Comparison of ENCODE assay signal across 10 mouse cellular contexts in genomic region chr8:121083936-121084209, GRCm38 (mm10). TPM values are rescaled to one million over a fixed set of nuclear protein-coding genes. Genes with fewer than 3 reads are reported as not detected.
DNase-seq lines count a peak whose midpoint lies in the region; ATAC-seq and TF ChIP-seq lines count a peak whose summit lies in the region.
"Had no signal": no experiment of that assay in that cellular context is flagged by ENCODE, and none has a peak within 500 bp of the region (broad histone marks: within the 10 kb centered on the region; RNA-seq: fewer than 3 reads in every experiment).

No protein-coding gene starts in this region.

- peak overlapping the region; percentile 99 for H3K4me2 ChIP-seq in limb, embryonic 14.5 days (replicated peaks; ENCODE audit: low read depth, low read length, severe bottlenecking)
- peak overlapping the region; percentile 78 for H3K4me2 ChIP-seq in stomach, embryonic 14.5 days (replicated peaks; ENCODE audit: low read depth, low read length)

- H3K4me1 ChIP-seq in erythroblast, embryonic 14.5 days (ENCODE audit: control insufficient read depth): no peaks in the 10 kb centered on the region
- peaks cover 18% of the 10 kb centered on the region for H3K4me1 ChIP-seq in megakaryocyte, embryonic 14.5 days
- H3K4me1 ChIP-seq in limb, embryonic 14.5 days (ENCODE audit: control insufficient read depth, insufficient read depth, low read length): peaks cover 12% of the 10 kb centered on the region
- peaks cover 3% of the 10 kb centered on the region; the same call in 1 of the 2 replicates for H3K4me1 ChIP-seq in stomach, embryonic 14.5 days (ENCODE audit: control insufficient read depth, insufficient read depth, low read length)

- H3K9me3 ChIP-seq in erythroblast, embryonic 14.5 days (ENCODE audit: control insufficient read depth, low read length): peaks cover 2% of the 10 kb centered on the region; the same call in 1 of the 2 replicates
- no peaks in the 10 kb centered on the region for H3K9me3 ChIP-seq in megakaryocyte, embryonic 14.5 days
- H3K9me3 ChIP-seq in limb, embryonic 14.5 days (ENCODE audit: control insufficient read depth, low read length): no peaks in the 10 kb centered on the region
- no peaks in the 10 kb centered on the region for H3K9me3 ChIP-seq in stomach, embryonic 14.5 days (ENCODE audit: control insufficient read depth, low read depth, low read length)

- no peak for TF ChIP-seq POLR2A in limb, embryonic 14.5 days (IDR thresholded peaks at IDR 0.05; ENCODE audit: borderline replicate concordance, extremely low read depth, insufficient read depth, insufficient read length)

- no peak overlapping the region for H3K27ac ChIP-seq in limb, embryonic 14.5 days (replicated peaks; ENCODE audit: low read depth, low read length)
- peak overlapping the region; percentile 99 for H3K27ac ChIP-seq in stomach, embryonic 14.5 days (ENCODE audit: low read length)

- peak overlapping the region; percentile 50 for H3K9ac ChIP-seq in limb, embryonic 14.5 days (ENCODE audit: low read depth, low read length, severe bottlenecking)
- peak overlapping the region; percentile 92 for H3K9ac ChIP-seq in stomach, embryonic 14.5 days (replicated peaks; ENCODE audit: low read depth, low read length)

- peaks cover 100% of the 10 kb centered on the region for H3K27me3 ChIP-seq in erythroblast, embryonic 14.5 days (ENCODE audit: control insufficient read depth)
- peaks cover 99% of the 10 kb centered on the region for H3K27me3 ChIP-seq in megakaryocyte, embryonic 14.5 days (replicated peaks)
- peaks cover 100% of the 10 kb centered on the region for H3K27me3 ChIP-seq in limb, embryonic 14.5 days (ENCODE audit: control insufficient read depth, insufficient read depth, low read length)
- H3K27me3 ChIP-seq in stomach, embryonic 14.5 days (ENCODE audit: control insufficient read depth, insufficient read depth, low read length): peaks cover 17% of the 10 kb centered on the region; the same call in 1 of the 2 replicates

- WGBS in limb, embryonic 14.5 days: 0% methylated on average over 5 of the region's 27 CpGs
- WGBS in stomach, embryonic 14.5 days: 3% methylated on average over 20 of the region's 27 CpGs

- DNase-seq in limb, embryonic 14.5 days (ENCODE audit: low spot score): no peak
- DNase-seq in urinary bladder, adult 18-20 months (ENCODE audit: low spot score in 2 of 2): no peak
- no peak for DNase-seq in adrenal gland, adult 2 months

- H3K36me3 ChIP-seq in erythroblast, embryonic 14.5 days (ENCODE audit: control insufficient read depth): no peaks in the 10 kb centered on the region
- H3K36me3 ChIP-seq in megakaryocyte, embryonic 14.5 days (replicated peaks; ENCODE audit: low read length): no peaks in the 10 kb centered on the region
- H3K36me3 ChIP-seq in limb, embryonic 14.5 days (ENCODE audit: control insufficient read depth, insufficient read depth, low read length): no peaks in the 10 kb centered on the region
- peaks cover 7% of the 10 kb centered on the region; the same call in 1 of the 2 replicates for H3K36me3 ChIP-seq in stomach, embryonic 14.5 days (ENCODE audit: control insufficient read depth, insufficient read depth, low read length)

- peak overlapping the region; percentile 18 for H3K4me3 ChIP-seq in erythroblast, embryonic 14.5 days (replicated peaks)
- peak overlapping the region; percentile 83 for H3K4me3 ChIP-seq in megakaryocyte, embryonic 14.5 days (replicated peaks)
- H3K4me3 ChIP-seq in limb, embryonic 14.5 days (replicated peaks; ENCODE audit: low read length): peak overlapping the region; percentile 56
- H3K4me3 ChIP-seq in stomach, embryonic 14.5 days (ENCODE audit: low read depth, low read length): peak overlapping the region; percentile 69

- ATAC-seq in erythroblast, adult 5-6 weeks (replicated peaks; ENCODE audit: low FRiP score, poor library complexity, severe bottlenecking): no peak
- ATAC-seq in megakaryocyte, adult 5-6 weeks (ENCODE audit: poor library complexity, severe bottlenecking): no peak
- 0 out of 2 replicates have a peak, but pooled peaks have one; percentile 10 for ATAC-seq in limb, embryonic 14.5 days (ENCODE audit: low FRiP score, low read depth)
- peak; percentile 80 for ATAC-seq in stomach, embryonic 14.5 days (ENCODE audit: insufficient number of reproducible peaks, insufficient read depth, low FRiP score, low read depth)
- ATAC-seq: activated CD4-positive, CD25-positive, alpha-beta regulatory T cell, adult 4 months had no signal

RNA-seq across cellular contexts. Expression of gene Foxf1, which starts 0.3 kb away (rescaled TPM):
- polyA plus RNA-seq in erythroblast, embryonic 14.5 days (2012): not detected in 2 replicates
- total RNA-seq in erythroblast, adult 5-6 weeks (2015; ENCODE audit: low replicate concordance): not detected in 2 replicates
- not detected in 2 replicates for total RNA-seq in erythroblast, adult 5-6 weeks (2017; ENCODE audit: low replicate concordance)
- polyA plus RNA-seq in megakaryocyte, embryonic 14.5 days (2012; ENCODE audit: insufficient read depth, low replicate concordance): not detected in 2 replicates
- not detected in 2 replicates for total RNA-seq in megakaryocyte, adult 5-6 weeks (2015)
- not detected in 2 replicates for total RNA-seq in megakaryocyte, adult 5-6 weeks (2017)
- polyA plus RNA-seq in limb, embryonic 14.5 days (2012; rRNA removed): 0.54 and 1.00 TPM in 2 replicates
- polyA plus RNA-seq in limb, embryonic 14.5 days (2014; fragmentation: Nextera tagmentation; extraction: Ambion mirVana): 0.15 and 0.28 TPM in 2 replicates
- 147 and 163 TPM in 2 replicates for polyA plus RNA-seq in stomach, embryonic 14.5 days (2014; fragmentation: Nextera tagmentation; extraction: Ambion mirVana)
- under 1 TPM; 0.52 to 0.73 TPM for total RNA-seq in adrenal gland, adult 2 months (2021)
- polyA plus RNA-seq in adrenal gland, adult 2 months (2012; rRNA removed): 0.92 and 2.3 TPM in 2 replicates
- polyA plus RNA-seq: activated CD4-positive, CD25-positive, alpha-beta regulatory T cell, adult 4 months had no signal

RNA-seq across cellular contexts. Expression of gene Mthfsd, which starts 24.3 kb away (rescaled TPM):
- 3.7 and 4.7 TPM in 2 replicates for polyA plus RNA-seq in erythroblast, embryonic 14.5 days (2012)
- 1.5 and 3.5 TPM in 2 replicates for total RNA-seq in erythroblast, adult 5-6 weeks (2015; ENCODE audit: low replicate concordance)
- 2.2 and 21.7 TPM in 2 replicates for total RNA-seq in erythroblast, adult 5-6 weeks (2017; ENCODE audit: low replicate concordance)
- polyA plus RNA-seq in megakaryocyte, embryonic 14.5 days (2012; ENCODE audit: insufficient read depth, low replicate concordance): 66.9 and 128 TPM in 2 replicates
- total RNA-seq in megakaryocyte, adult 5-6 weeks (2015): 11.0 and 12.6 TPM in 2 replicates
- 7.1 and 13.1 TPM in 2 replicates for total RNA-seq in megakaryocyte, adult 5-6 weeks (2017)
- 120 and 122 TPM in 2 replicates for polyA plus RNA-seq in limb, embryonic 14.5 days (2012; rRNA removed)
- 59.9 and 62.8 TPM in 2 replicates for polyA plus RNA-seq in limb, embryonic 14.5 days (2014; fragmentation: Nextera tagmentation; extraction: Ambion mirVana)
- polyA plus RNA-seq in stomach, embryonic 14.5 days (2014; fragmentation: Nextera tagmentation; extraction: Ambion mirVana): 65.9 and 66.6 TPM in 2 replicates
- total RNA-seq in adrenal gland, adult 2 months (2021): 10 to 100 TPM; 31.8 to 35.6 TPM
- 62.7 and 65.6 TPM in 2 replicates for polyA plus RNA-seq in adrenal gland, adult 2 months (2012; rRNA removed)

RNA-seq across cellular contexts. Expression of gene Foxc2, which starts 32.1 kb away (rescaled TPM):
- not detected in 2 replicates for polyA plus RNA-seq in erythroblast, embryonic 14.5 days (2012)
- not detected in 2 replicates for total RNA-seq in erythroblast, adult 5-6 weeks (2015; ENCODE audit: low replicate concordance)
- not detected in 2 replicates for total RNA-seq in erythroblast, adult 5-6 weeks (2017; ENCODE audit: low replicate concordance)
- polyA plus RNA-seq in megakaryocyte, embryonic 14.5 days (2012; ENCODE audit: insufficient read depth, low replicate concordance): 0.06 and 1.0 TPM in 2 replicates
- total RNA-seq in megakaryocyte, adult 5-6 weeks (2015): not detected in 2 replicates
- not detected in 2 replicates for total RNA-seq in megakaryocyte, adult 5-6 weeks (2017)
- 14.3 and 24.4 TPM in 2 replicates for polyA plus RNA-seq in limb, embryonic 14.5 days (2012; rRNA removed)
- 9.7 and 12.5 TPM in 2 replicates for polyA plus RNA-seq in limb, embryonic 14.5 days (2014; fragmentation: Nextera tagmentation; extraction: Ambion mirVana)
- 0.20 and 0.56 TPM in 2 replicates for polyA plus RNA-seq in stomach, embryonic 14.5 days (2014; fragmentation: Nextera tagmentation; extraction: Ambion mirVana)
- total RNA-seq in adrenal gland, adult 2 months (2021): 1 to 10 TPM; 3.3 to 6.3 TPM
- polyA plus RNA-seq in adrenal gland, adult 2 months (2012; rRNA removed): 14.4 and 15.2 TPM in 2 replicates
- polyA plus RNA-seq: activated CD4-positive, CD25-positive, alpha-beta regulatory T cell, adult 4 months had no signal

RNA-seq across cellular contexts. Expression of gene Foxl1, which starts 43.9 kb away (rescaled TPM):
- polyA plus RNA-seq in erythroblast, embryonic 14.5 days (2012): not detected in 2 replicates
- not detected in 2 replicates for total RNA-seq in erythroblast, adult 5-6 weeks (2015; ENCODE audit: low replicate concordance)
- total RNA-seq in erythroblast, adult 5-6 weeks (2017; ENCODE audit: low replicate concordance): not detected in 2 replicates
- polyA plus RNA-seq in megakaryocyte, embryonic 14.5 days (2012; ENCODE audit: insufficient read depth, low replicate concordance): not detected in 2 replicates
- total RNA-seq in megakaryocyte, adult 5-6 weeks (2015): not detected in 2 replicates
- not detected in 2 replicates for total RNA-seq in megakaryocyte, adult 5-6 weeks (2017)
- polyA plus RNA-seq in limb, embryonic 14.5 days (2012; rRNA removed): 0.40 and 0.72 TPM in 2 replicates
- 0.18 and 0.28 TPM in 2 replicates for polyA plus RNA-seq in limb, embryonic 14.5 days (2014; fragmentation: Nextera tagmentation; extraction: Ambion mirVana)
- polyA plus RNA-seq in stomach, embryonic 14.5 days (2014; fragmentation: Nextera tagmentation; extraction: Ambion mirVana): 6.9 and 7.0 TPM in 2 replicates
- total RNA-seq in adrenal gland, adult 2 months (2021): under 1 TPM; 0.09 to 0.38 TPM
- polyA plus RNA-seq in adrenal gland, adult 2 months (2012; rRNA removed): 0.62 and 0.66 TPM in 2 replicates
- total RNA-seq: gastrocnemius, adult 18-20 months had no signal
- polyA plus RNA-seq: activated CD4-positive, CD25-positive, alpha-beta regulatory T cell, adult 4 months had no signal

Comparison
In these comparisons a context has a peak if more than half of its experiments do, and no peak if none do; other contexts are left out.
1. H3K4me3 ChIP-seq: peak in every context shown above with its lines; median percentile 83 in megakaryocyte, embryonic 14.5 days; 69 in stomach, embryonic 14.5 days; 56 in limb, embryonic 14.5 days; 18 in erythroblast, embryonic 14.5 days.
2. ATAC-seq: peak in limb, embryonic 14.5 days (single experiment) and stomach, embryonic 14.5 days (single experiment); none in erythroblast, adult 5-6 weeks (single experiment) and megakaryocyte, adult 5-6 weeks (single experiment).
3. RNA of gene Foxf1, which starts 0.3 kb away (polyA plus RNA-seq): 147 to 163 TPM in stomach, embryonic 14.5 days; 0.92 to 2.3 TPM in adrenal gland, adult 2 months, 0.15 to 1.00 TPM in limb, embryonic 14.5 days, not detected in erythroblast, embryonic 14.5 days and not detected in megakaryocyte, embryonic 14.5 days; every median in the first group is over 10 times any median in the second.
4. RNA of gene Mthfsd, which starts 24.3 kb away (polyA plus RNA-seq): 59.9 to 122 TPM in limb, embryonic 14.5 days, 66.9 to 128 TPM in megakaryocyte, embryonic 14.5 days, 65.9 to 66.6 TPM in stomach, embryonic 14.5 days and 62.7 to 65.6 TPM in adrenal gland, adult 2 months; 3.7 to 4.7 TPM in erythroblast, embryonic 14.5 days; every median in the first group is over 10 times any median in the second.